Comparison of ENCODE assay signal across 8 mouse cellular contexts in genomic region chr12:112722240-112723027, GRCm38 (mm10). TPM values are rescaled to one million over a fixed set of nuclear protein-coding genes. Genes with fewer than 3 reads are reported as not detected.
DNase-seq lines count a peak whose midpoint lies in the region; ATAC-seq and TF ChIP-seq lines count a peak whose summit lies in the region.

No protein-coding gene starts in this region.

- WGBS in forebrain, embryonic 14.5 days: 1% methylated on average over 53 of the region's 75 CpGs
- under 1% methylated on average over 38 of the region's 75 CpGs for WGBS in hindbrain, embryonic 16.5 days
- under 1% methylated on average over 54 of the region's 75 CpGs for WGBS in liver, embryonic 12.5 days (ENCODE audit: insufficient replicate concordance)

- peak overlapping the region; percentile 86 for H3K9ac ChIP-seq in forebrain, embryonic 14.5 days (ENCODE audit: low read length)
- H3K9ac ChIP-seq in hindbrain, embryonic 16.5 days (ENCODE audit: low read depth, low read length): peak overlapping the region; percentile 82
- H3K9ac ChIP-seq in liver, embryonic 12.5 days: peak overlapping the region; percentile 62

- no peak overlapping the region for H3K27ac ChIP-seq in brown adipose tissue, adult 24 weeks (replicated peaks; ENCODE audit: low read depth, low read length)
- no peak overlapping the region for H3K27ac ChIP-seq in forebrain, embryonic 14.5 days (ENCODE audit: low read depth, low read length)
- H3K27ac ChIP-seq in hindbrain, embryonic 16.5 days (ENCODE audit: low read depth, low read length): peak overlapping the region; percentile 74
- peak overlapping the region; percentile 65 for H3K27ac ChIP-seq in liver, embryonic 12.5 days

- TF ChIP-seq POLR2A in myocyte (IDR thresholded peaks at IDR 0.05; ENCODE audit: insufficient read length, low read depth): no peak

- DNase-seq in frontal cortex, postnatal 10 days (ENCODE audit: low spot score in 2 of 2): no peak
- DNase-seq in forebrain, embryonic 14.5 days (ENCODE audit: low spot score): peak; percentile 44
- peak; percentile 28 for DNase-seq in thymus, postnatal 25 days

- H3K79me2 ChIP-seq in myocyte (ENCODE audit: control insufficient read depth, insufficient read depth): peaks cover 5% of the 10 kb centered on the region

- ATAC-seq in frontal cortex, adult (ENCODE audit: low TSS enrichment): peak; percentile 38
- peak; percentile 52 for ATAC-seq in forebrain, embryonic 14.5 days
- ATAC-seq in hindbrain, embryonic 16.5 days: peak; percentile 48
- peak; percentile 6; the same call in 1 of the 2 replicates for ATAC-seq in liver, embryonic 12.5 days

- H3K9me3 ChIP-seq in forebrain, embryonic 14.5 days (replicated peaks; ENCODE audit: control insufficient read depth, low read length): no peaks in the 10 kb centered on the region
- no peaks in the 10 kb centered on the region for H3K9me3 ChIP-seq in hindbrain, embryonic 16.5 days (ENCODE audit: control insufficient read depth, low read length)
- H3K9me3 ChIP-seq in liver, embryonic 12.5 days (replicated peaks): no peaks in the 10 kb centered on the region

- H3K36me3 ChIP-seq in forebrain, embryonic 14.5 days (ENCODE audit: control insufficient read depth, insufficient read depth, low read length): peaks cover 13% of the 10 kb centered on the region; the same call in 1 of the 2 replicates
- no peaks in the 10 kb centered on the region for H3K36me3 ChIP-seq in hindbrain, embryonic 16.5 days (ENCODE audit: control insufficient read depth, insufficient read depth, low read length)
- H3K36me3 ChIP-seq in liver, embryonic 12.5 days: peaks cover 4% of the 10 kb centered on the region; the same call in 1 of the 2 replicates
- no peaks in the 10 kb centered on the region for H3K36me3 ChIP-seq in myocyte (ENCODE audit: control insufficient read depth, insufficient read depth)

- peak overlapping the region; percentile 68 for H3K4me3 ChIP-seq in brown adipose tissue, adult 24 weeks (ENCODE audit: insufficient read depth, low read depth, low read length)
- peak overlapping the region; percentile 79 for H3K4me3 ChIP-seq in forebrain, embryonic 14.5 days (ENCODE audit: low read depth, low read length)
- H3K4me3 ChIP-seq in hindbrain, embryonic 16.5 days (ENCODE audit: low read length): peak overlapping the region; percentile 89
- peak overlapping the region; percentile 64 for H3K4me3 ChIP-seq in liver, embryonic 12.5 days
- peak overlapping the region; percentile 38 for H3K4me3 ChIP-seq in myocyte

- H3ac ChIP-seq in myocyte (ENCODE audit: control insufficient read depth, insufficient read length): peak overlapping the region; percentile 21

- peaks cover 4% of the 10 kb centered on the region; the same call in 1 of the 2 replicates for H3K4me1 ChIP-seq in brown adipose tissue, adult 24 weeks (ENCODE audit: control insufficient read depth, insufficient read depth, insufficient read length, low read length)
- peaks cover 8% of the 10 kb centered on the region; the same call in 1 of the 2 replicates for H3K4me1 ChIP-seq in forebrain, embryonic 14.5 days (ENCODE audit: control insufficient read depth, insufficient read depth, low read length)
- H3K4me1 ChIP-seq in hindbrain, embryonic 16.5 days (ENCODE audit: control insufficient read depth, insufficient read depth, low read depth, low read length): peaks cover 28% of the 10 kb centered on the region
- peaks cover 17% of the 10 kb centered on the region for H3K4me1 ChIP-seq in liver, embryonic 12.5 days

- H3K4me2 ChIP-seq in forebrain, embryonic 14.5 days (ENCODE audit: low read length): peak overlapping the region; percentile 92
- H3K4me2 ChIP-seq in hindbrain, embryonic 16.5 days (ENCODE audit: low read length): peak overlapping the region; percentile 88
- H3K4me2 ChIP-seq in liver, embryonic 12.5 days: peak overlapping the region; percentile 84
- H3K4me2 ChIP-seq in myocyte (ENCODE audit: low read depth): peak overlapping the region; percentile 86

- H3K27me3 ChIP-seq in forebrain, embryonic 14.5 days (replicated peaks; ENCODE audit: control insufficient read depth, insufficient read depth, low read length): no peaks in the 10 kb centered on the region
- peaks cover 6% of the 10 kb centered on the region for H3K27me3 ChIP-seq in hindbrain, embryonic 16.5 days (replicated peaks; ENCODE audit: control insufficient read depth, insufficient read depth, low read length)
- H3K27me3 ChIP-seq in liver, embryonic 12.5 days (replicated peaks): peaks cover 76% of the 10 kb centered on the region
- H3K27me3 ChIP-seq in myocyte (ENCODE audit: control insufficient read depth, insufficient read depth, insufficient read length): no peaks in the 10 kb centered on the region

TF ChIP-seq in myocyte, 11 proteins besides CTCF, POLR2A, EP300 and RAD21:
- no peak for TF ChIP-seq MAX (IDR thresholded peaks at IDR 0.05; ENCODE audit: low read depth)
- TF ChIP-seq POLR2AphosphoS2 (IDR thresholded peaks at IDR 0.05; ENCODE audit: insufficient read length, low read depth): peak; percentile 46
- TF ChIP-seq MYOD1 (IDR thresholded peaks at IDR 0.05; ENCODE audit: control insufficient read depth in 1 of 3, insufficient read length in 2 of 3, low read depth in 2 of 3): no peak

RNA-seq across cellular contexts. Expression of gene Cep170b, which starts 2.2 kb away (rescaled TPM):
- polyA plus RNA-seq in brown adipose tissue, adult 24 weeks (2012; ENCODE audit: insufficient read depth, insufficient read length, missing spikeins): 1.6 and 1.8 TPM in 2 replicates
- 10.3 and 15.7 TPM in 2 replicates for polyA plus RNA-seq in forebrain, embryonic 14.5 days (2014; fragmentation: Nextera tagmentation; extraction: Ambion mirVana)
- 29.5 and 30.6 TPM in 2 replicates for polyA plus RNA-seq in hindbrain, embryonic 16.5 days (2015; fragmentation: Nextera tagmentation; extraction: Ambion mirVana)
- 5.0 and 5.2 TPM in 2 replicates for polyA plus RNA-seq in liver, embryonic 12.5 days (2016; fragmentation: Nextera tagmentation; extraction: Ambion mirVana)
- 22.8 TPM for polyA plus RNA-seq in myocyte (2012; fragmentation: generic; extraction: Trizol)

RNA-seq across cellular contexts. Expression of gene Pld4, which starts 38.0 kb away (rescaled TPM):
- 7.5 and 9.4 TPM in 2 replicates for polyA plus RNA-seq in brown adipose tissue, adult 24 weeks (2012; ENCODE audit: insufficient read depth, insufficient read length, missing spikeins)
- 5.9 and 7.0 TPM in 2 replicates for polyA plus RNA-seq in forebrain, embryonic 14.5 days (2014; fragmentation: Nextera tagmentation; extraction: Ambion mirVana)
- polyA plus RNA-seq in hindbrain, embryonic 16.5 days (2015; fragmentation: Nextera tagmentation; extraction: Ambion mirVana): 5.6 and 7.0 TPM in 2 replicates
- polyA plus RNA-seq in liver, embryonic 12.5 days (2016; fragmentation: Nextera tagmentation; extraction: Ambion mirVana): 7.9 and 8.0 TPM in 2 replicates
- 0.08 TPM for polyA plus RNA-seq in myocyte (2012; fragmentation: generic; extraction: Trizol)

RNA-seq across cellular contexts. Expression of gene Zbtb42, which starts 43.8 kb away (rescaled TPM):
- 0.58 and 0.75 TPM in 2 replicates for polyA plus RNA-seq in brown adipose tissue, adult 24 weeks (2012; ENCODE audit: insufficient read depth, insufficient read length, missing spikeins)
- polyA plus RNA-seq in forebrain, embryonic 14.5 days (2014; fragmentation: Nextera tagmentation; extraction: Ambion mirVana): 1.0 and 1.8 TPM in 2 replicates
- polyA plus RNA-seq in hindbrain, embryonic 16.5 days (2015; fragmentation: Nextera tagmentation; extraction: Ambion mirVana): 2.4 and 4.0 TPM in 2 replicates
- 1.0 and 1.2 TPM in 2 replicates for polyA plus RNA-seq in liver, embryonic 12.5 days (2016; fragmentation: Nextera tagmentation; extraction: Ambion mirVana)
- polyA plus RNA-seq in myocyte (2012; fragmentation: generic; extraction: Trizol): 4.4 TPM

RNA-seq across cellular contexts. Expression of gene Akt1, which starts 47.8 kb away (rescaled TPM):
- polyA plus RNA-seq in brown adipose tissue, adult 24 weeks (2012; ENCODE audit: insufficient read depth, insufficient read length, missing spikeins): 31.5 and 38.8 TPM in 2 replicates
- 61.7 and 65.4 TPM in 2 replicates for polyA plus RNA-seq in forebrain, embryonic 14.5 days (2014; fragmentation: Nextera tagmentation; extraction: Ambion mirVana)
- polyA plus RNA-seq in hindbrain, embryonic 16.5 days (2015; fragmentation: Nextera tagmentation; extraction: Ambion mirVana): 55.6 and 62.3 TPM in 2 replicates
- 76.6 and 81.8 TPM in 2 replicates for polyA plus RNA-seq in liver, embryonic 12.5 days (2016; fragmentation: Nextera tagmentation; extraction: Ambion mirVana)
- polyA plus RNA-seq in myocyte (2012; fragmentation: generic; extraction: Trizol): 352 TPM

Comparison
In these comparisons a context has a peak if more than half of its experiments do, and no peak if none do; other contexts are left out.
1. DNase-seq: peak in forebrain, embryonic 14.5 days (single experiment) and thymus, postnatal 25 days (single experiment); none in frontal cortex, postnatal 10 days (0 of 2).
2. H3K27ac ChIP-seq: peak in hindbrain, embryonic 16.5 days (single experiment) and liver, embryonic 12.5 days (single experiment); none in brown adipose tissue, adult 24 weeks (single experiment) and forebrain, embryonic 14.5 days (single experiment).
3. H3K4me3 ChIP-seq: peak in every context shown above with its lines; median percentile 89 in hindbrain, embryonic 16.5 days; 79 in forebrain, embryonic 14.5 days; 68 in brown adipose tissue, adult 24 weeks; 64 in liver, embryonic 12.5 days; 38 in myocyte.
4. Peak in every context shown above with its lines, with median percentiles within 50 percentile points of each other: ATAC-seq, H3K4me2 ChIP-seq and H3K9ac ChIP-seq.